Mouse (Mus musculus) left cerebral cortex, postnatal 4 days (tissue): ENCODE measurements at regions not wholly inside any gene's neighbourhood (a gene's known extent, or its start where the extent isn't known, plus 50 kb on each side); places are given as distances from the start of the nearest gene placed in this dataset.

Experiments used
- DNase-seq: peaks from one replicate; pipeline ENCODE4 v3.0.0-alpha.2; 2022
- intact Hi-C: fragments of 180-260 bp; cut with DNase I; formaldehyde crosslinking; loops from one replicate; pipeline ENCODE4 v1.15.1; 2025

DNA sequence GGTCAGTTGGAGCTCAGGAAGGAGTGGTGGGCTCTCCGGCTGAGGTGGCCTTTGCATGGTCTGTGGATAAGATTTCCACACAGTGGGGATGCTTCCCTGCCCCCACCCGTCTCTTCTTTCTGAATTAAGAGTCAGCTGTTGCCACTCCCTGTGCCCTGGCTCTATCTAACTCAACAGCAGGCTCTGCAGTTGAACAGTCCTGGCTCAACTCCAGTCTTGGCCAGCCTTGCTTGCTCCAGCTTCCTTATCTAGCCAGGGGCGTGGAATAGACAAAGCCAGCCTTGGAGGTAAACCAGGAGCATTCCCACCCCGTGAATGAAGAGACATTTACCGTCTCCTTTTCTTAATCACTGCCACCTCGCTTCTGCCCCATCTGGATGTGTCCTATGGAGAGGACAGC lies 89.7 kb downstream of the Mn1 start:
- peak; percentile 75 for DNase-seq
- intact Hi-C loops: no loop called here

GRCm38 (mm10) chr5:111507332-111507731 lies 90.2 kb downstream of the Mn1 start:
- DNase-seq: no peak
- intact Hi-C loops: no loop called here

GRCm38 (mm10) chr5:111509014-111509561 lies 91.9 kb downstream of the Mn1 start:
- DNase-seq: no peak
- intact Hi-C loops: no loop called here

- intact Hi-C loops: no loop called here
- DNase-seq: no peak
Measured at GRCm38 (mm10) chr5:111509575-111510057, 92.5 kb downstream of the Mn1 start.

GRCm38 (mm10) chr5:111510183-111510878 lies 93.2 kb downstream of the Mn1 start:
- DNase-seq: no peak
- intact Hi-C loops: no loop called here

GRCm38 (mm10) chr5:111510879-111511231 lies 93.7 kb downstream of the Mn1 start:
- intact Hi-C loops: no loop called here
- no peak for DNase-seq

DNA sequence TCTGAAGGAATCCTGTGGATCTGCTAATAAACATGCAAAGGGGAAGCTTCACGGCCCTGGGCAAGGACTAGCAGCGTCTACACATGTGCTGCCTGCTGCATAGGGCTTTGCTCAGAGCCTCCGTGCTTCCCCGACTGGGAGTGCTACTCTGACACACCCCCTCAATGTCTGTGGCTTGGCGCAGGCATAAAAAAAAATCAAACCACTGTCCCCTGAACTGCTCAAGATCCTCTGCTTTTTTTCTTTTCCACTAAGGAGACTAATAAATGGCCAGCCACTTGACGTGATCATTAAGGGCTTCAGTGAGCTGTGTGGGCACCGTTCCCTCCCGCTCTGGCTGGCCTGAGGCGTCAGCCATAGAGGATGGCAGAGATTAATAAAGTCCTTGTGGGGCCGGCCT lies 94.8 kb downstream of the Mn1 start:
- DNase-seq: peak; percentile 41
- intact Hi-C loops: no loop called here

DNA sequence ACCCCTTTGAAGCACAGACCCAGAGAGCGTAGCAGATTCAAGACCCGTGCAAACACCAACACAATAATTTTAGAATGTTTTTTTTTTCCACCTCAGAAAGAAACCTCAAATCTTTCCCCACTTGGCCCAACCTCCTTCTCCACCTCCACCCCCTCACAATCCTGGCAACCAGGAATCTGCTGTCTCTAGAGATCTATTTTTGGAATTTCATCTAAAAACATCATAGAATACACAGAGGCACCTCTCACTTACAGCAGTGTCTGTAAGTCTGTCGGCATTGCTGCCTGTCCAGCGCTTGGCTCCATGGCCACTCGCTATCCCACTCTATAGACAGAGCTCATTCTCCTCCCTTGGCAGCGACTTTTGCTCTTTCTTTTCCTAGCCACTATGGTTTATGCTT lies 96.8 kb downstream of the Mn1 start:
- no peak for DNase-seq
- intact Hi-C loops: no loop called here

- intact Hi-C loops: no loop called here
- DNase-seq: no peak
Measured at GRCm38 (mm10) chr5:111519059-111519458, 101.9 kb downstream of the Mn1 start.

DNA sequence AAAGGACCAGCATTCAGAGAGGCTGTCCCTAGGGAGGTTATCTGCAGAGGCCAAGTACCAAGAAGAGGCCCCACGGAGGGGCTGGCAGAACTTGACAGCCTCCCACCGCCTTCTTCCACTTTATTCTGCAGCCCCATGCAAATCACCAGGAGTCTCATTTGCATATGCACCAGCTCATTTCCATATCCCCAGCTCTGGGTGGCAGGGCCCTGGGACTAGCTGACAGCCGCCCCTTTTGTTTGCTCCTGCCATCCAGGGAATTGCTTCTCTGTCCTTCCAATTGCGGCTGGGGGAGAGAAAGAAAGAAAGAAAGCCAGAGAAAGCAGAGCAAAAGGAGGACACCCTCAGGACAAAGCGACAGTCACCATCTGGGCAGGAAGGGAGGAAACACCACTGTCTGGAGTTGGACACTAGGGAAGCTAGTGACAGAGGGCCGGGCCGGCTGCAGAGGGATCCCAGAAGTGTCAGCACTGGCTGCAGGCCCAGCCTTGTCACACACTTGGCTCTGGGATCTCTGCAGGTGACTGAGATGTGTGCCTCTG lies 102.4 kb downstream of the Mn1 start:
- peak; percentile 69 for DNase-seq
- intact Hi-C loops: no loop called here

GRCm38 (mm10) chr5:111521866-111522265 lies 104.7 kb downstream of the Mn1 start:
- DNase-seq: no peak
- intact Hi-C loops: no loop called here

GRCm38 (mm10) chr5:111522586-111522985 lies 105.4 kb downstream of the Mn1 start:
- DNase-seq: no peak
- intact Hi-C loops: no loop called here

DNA sequence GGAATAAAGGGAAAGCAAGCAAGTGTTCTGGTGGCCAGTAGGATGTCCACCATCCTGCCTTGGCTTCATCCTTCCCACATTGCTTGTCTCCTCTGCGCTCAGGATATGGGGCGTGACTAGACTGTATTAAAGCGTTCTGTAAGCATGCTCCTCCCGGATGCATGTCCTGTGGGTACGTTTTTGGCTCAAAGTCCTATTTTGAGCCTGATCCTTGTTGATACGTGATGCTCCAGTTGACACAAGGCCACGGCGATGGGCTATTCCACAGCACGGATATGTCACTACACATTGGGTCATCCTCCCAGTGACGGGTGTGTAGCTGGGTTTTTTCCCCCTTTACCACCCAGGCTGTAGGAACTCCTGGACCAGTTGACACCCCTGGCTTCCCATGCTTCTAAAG lies 110.6 kb downstream of the Mn1 start:
- intact Hi-C loops: no loop called here
- DNase-seq: peak; percentile 44

DNA sequence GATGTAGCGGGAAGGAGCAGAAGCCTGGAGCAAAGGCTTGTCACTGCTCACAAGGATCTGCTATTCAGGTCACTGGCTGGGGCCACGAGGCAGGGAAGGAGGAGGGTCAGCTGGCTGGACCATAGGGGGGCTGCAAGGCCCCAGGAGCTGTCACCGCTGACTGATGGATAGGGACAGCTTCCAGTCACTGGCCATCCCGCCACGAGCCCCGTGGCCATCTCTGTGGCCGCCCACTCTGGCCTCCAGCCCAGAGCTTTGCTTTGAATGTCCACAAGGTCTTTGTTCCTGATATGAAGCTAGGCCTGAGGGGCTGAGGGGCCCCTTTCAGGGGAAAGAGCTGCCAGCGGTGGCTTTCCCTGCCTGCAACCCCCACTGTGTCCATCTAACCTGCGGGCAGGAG lies 111.9 kb downstream of the Mn1 start:
- intact Hi-C loops: no loop called here
- peak; percentile 83 for DNase-seq

- no peak for DNase-seq
- intact Hi-C loops: no loop called here
Measured at GRCm38 (mm10) chr5:111530628-111531524, 113.7 kb downstream of the Mn1 start.

- intact Hi-C loops: no loop called here
- DNase-seq: peak; percentile 44
Measured at GRCm38 (mm10) chr5:111532446-111533035, 115.4 kb downstream of the Mn1 start.

GRCm38 (mm10) chr5:111535978-111536377 lies 118.8 kb downstream of the Mn1 start:
- intact Hi-C loops: no loop called here
- DNase-seq: peak; percentile 72

DNA sequence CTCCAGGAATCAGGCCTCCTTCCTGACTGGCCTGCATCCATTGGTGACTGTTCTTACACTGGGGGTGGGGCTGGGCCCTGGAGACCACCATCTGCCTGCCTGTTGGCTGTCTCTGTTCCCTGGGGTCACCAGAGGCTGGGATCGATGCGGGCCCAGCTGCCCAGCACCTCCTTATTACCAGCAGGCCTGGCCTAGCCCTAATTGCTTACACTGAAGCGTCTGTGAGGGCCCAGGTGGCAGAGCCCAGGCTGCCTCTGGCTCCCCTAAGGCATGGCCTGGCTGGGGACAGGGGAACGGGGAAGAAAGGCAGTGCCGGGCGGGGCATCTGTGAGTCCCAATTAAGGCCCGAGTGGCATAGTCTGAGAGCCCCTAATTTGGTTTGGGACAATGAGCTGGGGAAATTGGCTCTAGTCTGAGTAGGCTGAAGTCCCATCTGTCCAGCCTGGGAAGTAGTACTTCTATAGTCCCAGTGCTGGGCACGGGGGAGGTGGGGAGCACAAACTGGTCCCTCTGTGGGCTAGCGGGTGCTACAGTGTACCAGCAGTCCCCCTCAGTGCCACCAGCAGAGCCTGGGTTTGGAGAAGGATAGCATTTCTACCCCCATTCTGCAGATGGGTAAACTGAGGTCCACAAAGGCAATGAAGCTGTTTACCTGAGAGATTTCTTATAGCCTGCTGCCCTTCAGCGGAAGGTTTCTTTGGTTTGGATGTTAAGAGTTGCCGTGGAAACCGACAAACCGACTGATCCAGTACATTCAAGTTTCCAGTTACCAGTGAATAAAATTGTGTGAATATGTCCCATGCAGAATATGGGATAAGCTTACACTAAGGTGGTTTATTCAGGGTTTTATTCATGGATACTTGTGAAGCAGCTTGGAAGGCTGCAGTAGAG lies 121.6 kb downstream of the Mn1 start:
- DNase-seq: peak; percentile 60
- intact Hi-C loops: no loop called here

- no peak for DNase-seq
- intact Hi-C loops: no loop called here
Measured at GRCm38 (mm10) chr5:111540486-111540885, 123.3 kb downstream of the Mn1 start.

DNA sequence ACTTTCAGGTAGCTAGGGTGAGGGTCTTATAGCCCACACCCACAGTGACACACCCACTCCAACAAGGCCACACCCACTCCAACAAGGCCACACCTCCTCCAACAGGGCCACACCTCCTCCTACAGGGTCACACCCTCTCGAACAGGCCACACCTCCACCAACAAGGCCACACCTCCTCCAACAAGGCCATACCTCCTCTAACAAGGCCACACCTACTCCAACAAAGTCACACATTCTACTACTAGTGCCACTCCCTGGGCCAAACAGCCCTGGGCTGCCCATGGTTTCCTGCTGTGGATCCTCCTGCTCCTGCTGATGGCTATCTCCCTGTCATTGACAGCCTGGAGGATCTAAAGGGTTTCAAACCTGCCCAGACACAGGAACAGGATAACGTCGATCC lies 124.9 kb downstream of the Mn1 start:
- intact Hi-C loops: no loop called here
- DNase-seq: no peak
